Mouse (Mus musculus) c-Kit-positive CD71-positive TER-119-negative erythroid progenitor cells, embryonic 14.5 days (primary cell): ENCODE measurements at regions not wholly inside any gene's neighbourhood (a gene's known extent, or its start where the extent isn't known, plus 50 kb on each side); places are given as distances from the start of the nearest gene placed in this dataset.

Experiments used
- DNase-seq: peaks from one replicate; pipeline ENCODE4 v3.0.0-alpha.2; 2013; ENCODE audit warnings: low read depth

DNA sequence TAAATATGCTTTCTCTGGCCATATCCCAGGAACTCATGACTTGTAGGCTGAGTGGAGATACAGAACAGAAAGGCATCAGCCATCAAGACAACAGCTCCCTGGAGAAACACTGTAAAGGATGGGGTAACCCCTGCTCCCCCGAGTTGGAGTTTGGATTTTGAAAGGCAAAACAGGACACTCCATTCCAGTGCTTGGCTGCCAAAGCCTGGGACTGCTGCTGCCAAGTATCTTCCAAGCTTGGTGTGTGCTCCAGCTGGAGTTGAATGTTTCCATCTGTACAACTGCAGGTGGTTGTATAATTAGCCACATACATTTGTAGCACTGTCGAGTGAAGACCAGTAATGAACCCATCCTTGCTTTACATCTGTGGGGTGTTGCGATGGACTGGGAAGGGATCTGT lies 62.1 kb downstream of the 4933412E24Rik start:
- no peak for DNase-seq

- no peak for DNase-seq
These were observed 62.6 kb downstream of the 4933412E24Rik start for GRCm38 (mm10) chr15:59953857-59954256.

- DNase-seq, result no peak
These were observed 65.7 kb downstream of the 4933412E24Rik start for GRCm38 (mm10) chr15:59950617-59951216.

GRCm38 (mm10) chr15:59945208-59945607 lies 71.2 kb downstream of the 4933412E24Rik start:
- no peak for DNase-seq

GRCm38 (mm10) chr15:59936486-59936885 lies 79.9 kb downstream of the 4933412E24Rik start:
- DNase-seq, result no peak

- no peak for DNase-seq
These were observed 102.6 kb downstream of the 4933412E24Rik start for GRCm38 (mm10) chr15:59913860-59914259.

DNA sequence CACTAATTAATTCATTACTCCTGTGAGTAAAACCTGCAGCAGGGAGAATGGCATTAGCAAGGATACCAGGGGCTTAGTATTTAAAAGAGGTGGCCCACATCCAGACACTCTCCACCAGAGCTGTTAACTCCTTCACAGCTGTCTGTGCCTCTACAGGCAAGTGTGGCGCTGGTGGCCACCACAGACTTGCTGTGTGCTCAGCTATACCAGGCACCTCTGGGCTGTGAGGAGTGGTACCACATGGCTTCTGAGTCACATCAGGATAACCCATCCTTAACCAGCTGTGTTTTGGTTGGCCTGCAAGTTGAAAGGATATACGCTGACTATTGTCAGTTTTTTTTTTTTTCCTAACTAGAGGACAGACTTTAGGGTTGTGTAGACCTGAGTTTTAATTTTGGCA lies 108.1 kb downstream of the 4933412E24Rik start:
- no peak for DNase-seq

- no peak for DNase-seq
These were observed 110.3 kb downstream of the 4933412E24Rik start for GRCm38 (mm10) chr15:59905832-59906797.

DNA sequence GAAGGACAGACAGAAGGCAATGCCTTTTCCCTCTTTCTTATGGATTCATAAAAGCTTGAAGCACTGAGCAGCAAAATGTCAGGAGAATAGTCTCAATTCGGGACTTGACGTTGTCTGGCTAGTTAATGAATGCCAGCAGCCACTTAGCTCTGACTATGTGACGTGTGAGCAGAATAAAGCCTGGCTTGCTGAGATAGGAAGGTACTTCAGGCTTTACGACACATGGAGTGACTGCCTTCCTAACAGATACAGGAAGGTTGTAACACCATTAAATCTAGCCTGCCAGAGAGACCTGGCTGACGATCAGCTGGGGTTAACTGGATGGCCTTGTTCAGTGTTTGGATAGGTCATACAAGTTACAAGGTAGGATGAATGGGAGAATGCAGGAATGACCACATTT lies 111.7 kb downstream of the 4933412E24Rik start:
- no peak for DNase-seq

GRCm38 (mm10) chr15:59888996-59889395 lies 127.4 kb downstream of the 4933412E24Rik start:
- DNase-seq, result no peak

GRCm38 (mm10) chr15:59888131-59888459 lies 128.3 kb downstream of the 4933412E24Rik start:
- DNase-seq, result no peak

DNA sequence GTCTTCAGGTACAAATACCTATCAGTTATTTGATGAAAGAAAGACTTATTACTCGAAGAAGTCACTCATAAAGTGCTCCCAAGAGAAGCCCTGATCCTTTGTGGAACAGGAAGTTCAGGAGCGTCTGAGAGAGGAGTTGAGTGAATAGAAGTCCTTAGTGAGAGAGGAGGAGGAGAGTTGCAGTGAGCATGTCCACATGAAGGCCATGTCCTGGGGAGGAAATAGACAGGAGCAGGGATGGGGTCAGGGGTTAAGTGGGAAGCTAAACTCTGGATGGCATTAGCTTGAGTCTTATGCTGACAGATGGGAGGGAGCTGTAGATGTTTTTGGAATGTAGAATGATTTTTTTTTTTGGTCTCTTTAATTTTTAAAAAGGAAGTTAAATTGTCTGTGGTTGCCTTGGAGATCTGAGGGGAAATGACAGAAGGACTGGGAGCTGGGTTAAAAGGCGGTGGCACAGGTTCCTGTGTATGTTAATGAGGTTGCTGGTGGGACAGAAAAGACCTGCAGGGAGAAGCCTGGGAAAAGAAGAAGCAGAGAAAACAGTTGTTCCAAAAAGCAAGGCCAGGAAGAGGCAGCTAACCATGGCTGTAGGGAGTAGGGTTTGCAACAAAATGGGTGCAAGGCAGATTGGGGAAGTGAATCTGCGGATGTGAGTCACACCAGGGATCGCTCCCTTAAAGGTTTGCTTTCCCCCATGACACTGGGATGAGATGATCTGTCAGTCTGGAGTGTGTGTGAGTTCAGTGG lies 128.9 kb downstream of the 4933412E24Rik start:
- no peak for DNase-seq

DNA sequence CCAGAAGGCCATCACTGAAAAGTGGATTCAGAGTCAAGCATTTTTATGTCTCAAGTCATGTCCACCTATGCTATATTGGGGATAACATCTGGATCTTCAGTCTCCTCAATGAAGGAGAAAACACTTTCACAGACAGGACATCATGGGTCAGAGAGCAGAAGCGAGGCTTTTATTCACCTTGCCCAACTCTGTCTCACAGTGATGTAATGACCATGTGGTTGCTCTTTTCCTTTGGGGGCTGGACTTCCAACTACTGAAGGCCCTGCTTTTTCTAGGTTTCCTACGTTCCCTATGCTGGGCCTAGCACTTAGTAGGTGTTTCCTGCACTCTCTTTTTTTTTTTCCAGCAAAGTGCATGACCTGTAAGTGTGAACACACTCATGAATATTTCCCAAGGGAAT lies 130.4 kb downstream of the 4933412E24Rik start:
- DNase-seq, result no peak

DNA sequence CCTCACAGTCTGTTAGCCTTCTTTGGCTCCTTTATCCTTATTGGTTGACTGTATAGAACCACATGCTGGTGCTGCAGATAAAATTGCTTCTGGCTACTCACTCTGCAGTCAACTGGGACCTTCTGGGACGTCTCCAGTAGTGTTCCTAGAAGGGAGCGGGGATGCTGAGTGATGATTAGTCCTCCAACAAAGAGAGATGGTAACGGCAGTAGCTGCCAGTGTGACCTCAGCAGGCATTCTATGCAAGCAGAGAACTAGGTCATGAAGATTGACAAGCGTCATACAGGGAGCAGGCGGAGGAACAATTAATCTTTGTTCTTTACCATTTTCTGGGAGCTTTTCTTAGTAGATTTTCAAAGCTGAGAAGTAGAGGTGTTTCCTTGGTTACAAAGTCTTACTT lies 134.0 kb downstream of the 4933412E24Rik start:
- DNase-seq, result no peak

- no peak for DNase-seq
These were observed 136.0 kb downstream of the 4933412E24Rik start for GRCm38 (mm10) chr15:59880426-59880825.

GRCm38 (mm10) chr15:59879311-59879710 lies 137.1 kb downstream of the 4933412E24Rik start:
- DNase-seq, result no peak

GRCm38 (mm10) chr15:59876279-59876742 lies 140.1 kb downstream of the 4933412E24Rik start:
- DNase-seq, result no peak

DNA sequence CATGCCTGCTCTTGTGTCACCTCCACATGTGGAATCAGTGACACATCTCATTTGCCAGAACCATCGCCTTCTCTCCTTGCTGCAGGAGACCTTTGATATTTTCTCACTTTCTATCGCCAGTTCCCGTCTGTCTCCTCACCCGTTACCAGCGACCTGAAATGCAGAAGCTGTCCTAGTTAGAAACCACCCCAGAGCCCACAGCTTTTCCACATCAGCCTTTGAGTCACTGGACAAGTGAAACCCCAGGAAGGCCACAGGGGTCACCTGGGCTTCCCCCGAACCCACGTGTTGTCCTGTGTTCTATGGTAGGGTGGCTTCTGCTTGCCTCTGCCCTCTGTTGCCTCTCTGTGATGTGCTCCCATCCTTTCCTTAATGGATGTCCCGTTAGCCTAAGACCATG lies 149.7 kb downstream of the 4933412E24Rik start:
- DNase-seq, result no peak

DNA sequence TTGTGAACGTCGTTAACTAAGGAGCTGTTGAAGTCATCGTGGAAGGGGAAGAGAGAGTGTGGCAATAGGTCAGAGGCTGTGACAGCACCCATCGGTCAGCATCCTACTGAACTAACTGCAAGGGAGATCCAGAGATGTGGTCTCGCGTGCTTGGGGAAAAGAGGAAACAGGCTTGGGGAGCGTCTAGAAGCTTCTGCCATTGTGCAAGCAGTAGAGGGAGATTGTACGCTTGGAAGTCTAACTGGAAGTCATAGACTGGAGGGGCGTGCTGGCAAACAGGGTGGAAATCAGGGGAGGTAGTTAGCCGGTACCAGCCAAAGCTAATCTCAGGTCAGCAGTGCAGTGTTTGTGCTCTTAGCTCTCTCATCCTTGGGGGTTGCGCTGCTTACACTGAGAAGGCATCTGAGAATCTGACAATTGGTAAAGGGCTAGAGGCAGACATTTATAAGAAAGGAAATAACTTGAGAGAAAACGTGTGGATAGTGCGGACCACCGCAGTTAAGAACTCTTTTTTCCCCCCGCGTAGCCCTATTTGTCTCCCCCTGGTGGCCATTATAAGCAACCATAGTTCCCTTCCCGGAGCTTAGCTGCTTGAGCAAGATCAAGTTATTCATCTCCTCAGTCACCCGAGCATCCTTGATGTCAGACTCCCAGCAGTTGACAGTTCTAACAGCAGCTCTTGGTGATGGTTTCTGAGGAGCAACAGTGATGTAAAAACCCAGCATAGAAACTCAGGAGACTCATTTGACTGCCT lies 151.5 kb downstream of the 4933412E24Rik start:
- DNase-seq, result no peak

- DNase-seq, result no peak
These were observed 164.0 kb downstream of the 4933412E24Rik start for GRCm38 (mm10) chr15:59852271-59853000.

GRCm38 (mm10) chr15:59845158-59845739 lies 171.2 kb downstream of the 4933412E24Rik start:
- DNase-seq, result no peak
